Mouse (Mus musculus) CD4-positive naive resting alpha-beta T cell, adult 57 days (primary cell): ENCODE results near the gene Orm3. TPM values are rescaled to one million over a fixed set of nuclear protein-coding genes. Genes with fewer than 3 reads are reported as not detected.

Source experiments
- total RNA-seq: library from RNA; stranded (reverse); gene quantifications from one replicate; pipeline ENCODE4 v1.2.4, GENCODE M21; 2023

Orm3 gene
- total RNA-seq = not detected

DNA sequence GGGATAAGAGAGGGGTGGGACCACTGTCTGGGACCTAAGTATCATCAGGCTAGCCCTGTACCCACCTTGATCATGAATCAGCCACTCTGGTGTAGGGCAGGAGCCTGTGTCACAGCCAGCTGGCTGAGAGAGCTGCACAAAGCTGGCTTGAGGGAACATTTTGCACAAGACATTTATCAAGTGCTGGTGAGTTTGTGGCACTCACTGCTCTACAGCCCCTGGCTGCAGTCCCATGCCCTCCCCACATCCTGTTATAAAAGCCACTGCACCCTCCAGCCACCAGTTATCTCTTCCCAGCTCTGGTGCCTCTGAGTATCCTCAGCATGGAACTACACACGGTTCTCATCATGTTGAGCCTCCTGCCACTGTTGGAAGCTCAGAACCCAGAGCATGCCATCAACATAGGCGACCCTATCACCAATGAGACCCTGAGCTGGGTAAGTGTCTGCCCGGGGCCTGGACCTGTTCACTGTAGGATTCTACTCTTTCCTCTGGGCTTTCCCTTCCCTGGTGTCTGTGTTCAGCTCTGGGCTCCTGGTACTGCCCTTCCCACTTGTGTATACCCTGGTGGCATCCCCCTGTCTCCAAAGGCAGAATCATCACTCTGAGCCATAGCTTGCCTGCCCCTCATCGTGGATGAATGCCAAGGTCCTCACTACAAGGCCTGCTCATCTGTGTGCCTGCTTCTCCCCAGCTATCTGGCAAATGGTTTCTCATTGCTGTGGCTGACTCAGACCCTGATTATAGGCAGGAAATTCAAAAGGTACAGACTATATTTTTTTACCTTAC is at the start of gene Orm3:
Orm3 (plus strand) TSS at position 286 of the 789 bp plus-strand sequence.

DNA sequence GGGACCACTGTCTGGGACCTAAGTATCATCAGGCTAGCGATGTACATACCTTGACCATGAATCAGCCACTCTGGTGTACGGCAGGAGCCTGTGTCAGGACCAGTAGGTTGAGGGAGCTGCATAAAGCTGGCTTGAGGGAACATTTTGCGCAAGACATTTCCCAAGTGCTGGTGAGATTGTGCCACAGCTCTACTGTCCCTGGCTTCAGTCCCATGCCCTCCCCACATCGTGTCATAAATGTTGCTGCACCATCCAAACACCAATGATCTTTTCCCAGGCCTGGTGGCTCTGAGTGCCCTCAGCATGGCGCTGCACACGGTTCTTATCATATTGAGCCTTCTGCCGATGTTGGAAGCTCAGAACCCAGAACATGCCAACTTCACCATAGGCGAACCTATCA is 11.7 kb upstream of the Orm3 start, which contains the start of gene Orm1:
Orm1 (plus strand) TSS at position 266 of the 400 bp plus-strand sequence.

DNA sequence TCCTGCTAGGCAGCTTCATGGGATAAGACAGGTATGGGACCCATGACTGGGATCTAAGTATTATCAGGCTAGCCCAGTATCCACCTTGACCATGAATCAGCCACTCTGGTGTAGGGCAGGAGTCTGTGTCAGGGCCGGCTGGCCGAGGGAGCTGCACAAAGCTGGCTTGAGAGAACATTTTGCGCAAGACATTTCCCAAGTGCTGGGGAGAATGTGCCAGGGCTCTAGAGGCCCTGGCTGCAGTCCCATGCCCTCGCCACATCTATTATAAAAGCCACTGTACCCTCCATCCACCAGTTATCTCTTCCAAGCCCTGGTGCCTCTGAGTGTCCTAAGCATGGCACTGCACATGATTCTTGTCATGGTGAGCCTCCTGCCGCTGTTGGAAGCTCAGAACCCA is 6.2 kb downstream of the Orm3 start, which contains the start of gene Orm2:
Orm2 (plus strand) TSS at position 300 of the 400 bp plus-strand sequence.

DNA sequence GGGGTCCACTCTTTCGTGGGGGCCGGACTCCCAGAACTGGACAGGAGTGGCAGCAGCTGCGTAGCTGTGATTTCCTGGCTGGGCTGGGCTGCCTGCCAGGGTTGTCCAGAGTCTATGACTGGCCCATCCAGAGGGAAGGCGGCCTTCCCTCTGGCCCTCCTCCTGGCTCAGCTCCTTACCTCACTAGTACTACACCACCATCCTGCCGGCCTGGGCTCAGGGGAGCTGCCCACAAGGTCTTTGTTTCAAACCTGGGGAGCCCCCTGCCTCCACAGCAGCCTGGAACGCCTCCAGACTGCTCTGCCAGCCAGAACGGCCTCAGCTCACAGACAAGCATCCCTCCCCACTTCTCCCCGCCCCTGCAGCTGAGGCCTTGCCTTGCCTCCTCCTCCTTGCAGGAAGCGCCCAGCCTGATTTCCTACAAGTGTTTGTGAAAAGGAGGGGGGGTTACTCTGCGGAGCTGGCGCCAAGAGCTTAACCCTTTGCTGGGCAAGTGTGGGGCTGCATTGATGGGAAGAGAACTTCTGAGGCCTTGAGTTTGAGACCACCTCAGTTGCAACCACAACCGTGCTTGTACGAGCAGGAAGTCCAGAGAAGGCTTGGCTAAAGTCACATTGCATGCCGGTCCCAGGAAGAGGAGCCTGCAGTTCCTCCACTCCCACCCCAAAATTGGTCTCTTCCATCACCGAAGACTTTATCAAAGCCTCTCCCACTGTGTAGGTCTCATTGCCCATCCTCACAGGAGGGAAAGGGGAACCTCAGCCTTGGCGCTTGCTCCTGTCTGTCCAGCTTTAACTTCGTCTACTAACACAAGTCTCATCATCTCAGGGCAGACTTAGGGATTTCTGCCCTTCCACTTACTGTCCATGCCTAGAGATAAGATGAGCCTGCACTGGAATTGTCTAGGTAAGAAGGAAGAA is 47.3 kb downstream of the Orm3 start, which contains the start of gene Akna:
Akna (minus strand) TSS at position 315 of the 920 bp plus-strand sequence.

Other genes starting within 250 kb of the Orm3 start
- gene Ambp, start 201.4 kb upstream of the Orm3 start, total RNA-seq = not detected
- gene Kif12, start 184.0 kb upstream of the Orm3 start, total RNA-seq = not detected
- 0.83 TPM for gene Col27a1, start 142.2 kb upstream of the Orm3 start, total RNA-seq
- not detected for gene Orm1, start 11.6 kb upstream of the Orm3 start, total RNA-seq
- not detected for gene Orm2, start 6.3 kb downstream of the Orm3 start, total RNA-seq
- 342 TPM for gene Akna, start 47.2 kb downstream of the Orm3 start, total RNA-seq
- gene Whrn, start 139.8 kb downstream of the Orm3 start, total RNA-seq = 14.7 TPM
- 66.6 TPM for gene Atp6v1g1, start 188.6 kb downstream of the Orm3 start, total RNA-seq
- 19.1 TPM for gene Tmem268, start 202.6 kb downstream of the Orm3 start, total RNA-seq
- not detected for gene Gm11213, start 249.1 kb downstream of the Orm3 start, total RNA-seq